Mouse (Mus musculus): ENCODE data around the gene Ptprg. TPM values are rescaled to one million over a fixed set of nuclear protein-coding genes. Genes with fewer than 3 reads are reported as not detected.
"Not testable (repeated sequence)": the region's sequence is repeated elsewhere in the genome, so short reads cannot be mapped to it uniquely, and the experiment has no call there.

The Ptprg gene
- total RNA-seq, 4 experiments from 2014 or later, result 13.3 to 22.4 (median 19.1) TPM

- no peak for DNase-seq (ENCODE audit: low spot score in 2 of 2)
These were observed 407.2 kb downstream of the Ptprg start for GRCm38 (mm10) chr14:11960269-11961121.

DNA sequence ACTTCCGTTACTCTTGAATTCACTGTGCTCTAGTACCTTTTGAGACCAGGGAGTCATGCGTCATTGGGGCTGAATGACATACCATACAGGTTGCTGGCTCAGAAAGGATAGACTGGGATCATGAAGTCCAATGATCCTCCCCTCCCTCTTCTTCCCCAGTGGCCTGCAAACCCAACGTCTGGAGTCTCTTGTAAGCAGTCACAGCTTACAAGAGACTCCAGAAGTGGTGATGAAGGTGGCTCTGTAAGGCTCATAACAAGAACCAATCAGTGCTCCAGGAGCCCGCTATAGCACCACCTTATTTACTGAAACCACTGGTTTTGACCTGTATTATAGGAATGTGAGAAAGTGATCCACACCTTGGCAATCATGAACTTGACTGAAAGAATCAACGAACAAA, 408.8 kb downstream of the Ptprg start:
- no peak for DNase-seq (ENCODE audit: low spot score in 2 of 2)

- DNase-seq (ENCODE audit: low spot score in 2 of 2), result no peak
These were observed 409.2 kb downstream of the Ptprg start for GRCm38 (mm10) chr14:11962561-11962960.

- no peak for DNase-seq (ENCODE audit: low spot score in 2 of 2)
These were observed 410.5 kb downstream of the Ptprg start for GRCm38 (mm10) chr14:11963791-11964190.

GRCm38 (mm10) chr14:11964326-11964725, 411.0 kb downstream of the Ptprg start:
- not testable (repeated sequence) for DNase-seq (ENCODE audit: low spot score in 2 of 2)

DNA sequence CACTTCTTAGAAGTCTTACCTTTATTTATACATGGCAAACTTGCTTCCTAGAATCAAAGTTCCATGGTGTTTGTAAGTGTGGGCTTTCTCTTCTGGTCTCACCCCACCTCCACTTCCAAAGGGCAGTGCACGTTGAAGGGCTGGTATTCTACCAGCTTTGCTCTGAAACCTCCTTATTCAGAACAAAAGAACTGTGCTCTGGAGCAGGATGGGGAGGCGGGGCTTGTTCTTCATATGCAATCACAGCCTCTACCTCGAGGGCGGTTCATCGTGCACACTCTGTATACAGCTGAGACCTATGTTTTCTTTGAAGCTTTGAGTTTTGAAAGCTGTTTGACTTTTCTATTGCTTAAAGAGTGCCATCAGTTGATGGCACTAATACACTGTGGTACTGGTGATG, 412.5 kb downstream of the Ptprg start:
- DNase-seq (ENCODE audit: low spot score in 2 of 2), result no peak

DNA sequence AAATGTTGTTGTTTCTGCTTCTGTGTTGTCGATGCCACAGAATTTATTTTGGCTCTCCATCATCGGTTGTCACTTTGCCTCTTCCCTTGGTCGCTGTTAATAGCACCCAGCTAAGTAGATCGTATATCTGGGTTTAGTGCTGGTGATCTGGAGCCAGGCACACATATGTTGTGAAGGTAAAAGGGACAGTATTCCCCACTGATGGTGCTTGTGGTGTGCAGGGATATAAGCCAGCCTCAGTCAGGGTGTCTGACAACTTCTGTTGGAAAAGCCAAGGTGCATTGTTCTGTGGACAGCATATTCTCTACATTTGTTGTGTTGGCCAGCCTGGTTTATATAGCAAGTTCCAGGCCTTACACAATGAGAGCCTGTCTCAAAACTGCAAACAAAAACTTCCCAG, 428.4 kb downstream of the Ptprg start:
- DNase-seq (ENCODE audit: low spot score in 2 of 2), result no peak

- DNase-seq (ENCODE audit: low spot score in 2 of 2), result no peak
These were observed 429.7 kb downstream of the Ptprg start for GRCm38 (mm10) chr14:11983031-11983430.

DNA sequence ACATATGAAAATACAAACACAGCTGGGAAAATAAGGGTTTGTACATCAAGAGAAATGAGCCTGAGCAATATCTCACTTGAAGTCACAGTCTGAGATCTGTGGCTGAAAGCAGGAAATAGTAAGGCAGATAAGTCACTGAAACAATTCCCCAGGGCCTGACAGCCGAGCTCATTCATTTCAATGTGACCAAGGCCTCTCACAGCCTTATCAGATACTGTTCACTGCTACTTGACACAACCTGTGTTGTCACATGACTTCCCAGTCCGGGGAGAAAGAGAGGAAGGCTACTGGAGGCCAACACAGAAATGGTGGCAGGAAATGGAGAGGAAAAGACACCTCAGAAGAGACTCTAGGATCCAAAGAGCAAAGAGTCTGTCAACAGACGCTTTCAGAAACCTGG, 430.8 kb downstream of the Ptprg start:
- DNase-seq (ENCODE audit: low spot score in 2 of 2), result no peak

GRCm38 (mm10) chr14:11988975-11989374, 435.6 kb downstream of the Ptprg start:
- no peak for DNase-seq (ENCODE audit: low spot score in 2 of 2)

DNA sequence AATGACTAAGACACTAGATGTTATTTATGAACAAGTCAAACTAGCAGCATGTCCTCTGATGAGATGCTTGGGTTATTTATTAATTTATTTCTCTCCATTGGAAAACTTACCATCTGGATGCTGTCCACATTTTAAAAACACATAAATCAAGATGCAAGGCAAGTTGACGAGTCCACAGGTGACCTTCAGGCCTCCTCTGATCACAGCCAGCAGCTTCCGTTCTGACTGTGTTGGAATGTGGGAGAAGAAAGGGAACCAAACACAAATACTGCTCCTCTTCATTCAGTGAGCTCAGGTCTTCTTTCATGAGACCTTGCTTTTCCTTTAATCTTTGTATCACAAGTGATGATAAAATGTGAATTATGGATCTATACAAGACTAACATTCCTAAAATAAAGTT, 437.8 kb downstream of the Ptprg start:
- no peak for DNase-seq (ENCODE audit: low spot score in 2 of 2)

- no peak for DNase-seq (ENCODE audit: low spot score in 2 of 2)
These were observed 438.8 kb downstream of the Ptprg start for GRCm38 (mm10) chr14:11992111-11992510.

- no peak for DNase-seq (ENCODE audit: low spot score in 2 of 2)
These were observed 439.2 kb downstream of the Ptprg start for GRCm38 (mm10) chr14:11992534-11992933.

- no peak for DNase-seq (ENCODE audit: low spot score in 2 of 2)
These were observed 444.2 kb downstream of the Ptprg start for GRCm38 (mm10) chr14:11997555-11997954.

DNA sequence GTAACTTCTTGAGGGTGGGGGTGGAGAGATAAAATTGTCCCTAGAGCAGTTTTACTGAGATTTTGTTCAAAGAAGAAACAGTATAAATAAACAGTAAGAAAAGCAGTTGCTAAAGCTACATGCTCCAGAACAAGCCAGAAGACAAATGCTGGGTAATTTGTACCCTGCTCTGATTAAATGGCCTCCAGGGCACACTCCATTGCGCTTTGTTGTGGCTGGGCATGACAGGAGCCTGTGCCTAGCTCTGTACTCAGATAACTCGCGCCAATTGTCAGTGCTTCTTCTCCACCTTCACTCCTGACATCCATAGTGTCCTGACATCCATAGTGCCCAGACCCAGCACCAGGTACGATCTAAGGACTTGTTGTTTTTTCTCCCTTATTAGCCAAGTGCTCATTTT, 445.1 kb downstream of the Ptprg start:
- no peak for DNase-seq (ENCODE audit: low spot score in 2 of 2)

GRCm38 (mm10) chr14:12004061-12004460, 450.7 kb downstream of the Ptprg start:
- no peak for DNase-seq (ENCODE audit: low spot score in 2 of 2)

DNA sequence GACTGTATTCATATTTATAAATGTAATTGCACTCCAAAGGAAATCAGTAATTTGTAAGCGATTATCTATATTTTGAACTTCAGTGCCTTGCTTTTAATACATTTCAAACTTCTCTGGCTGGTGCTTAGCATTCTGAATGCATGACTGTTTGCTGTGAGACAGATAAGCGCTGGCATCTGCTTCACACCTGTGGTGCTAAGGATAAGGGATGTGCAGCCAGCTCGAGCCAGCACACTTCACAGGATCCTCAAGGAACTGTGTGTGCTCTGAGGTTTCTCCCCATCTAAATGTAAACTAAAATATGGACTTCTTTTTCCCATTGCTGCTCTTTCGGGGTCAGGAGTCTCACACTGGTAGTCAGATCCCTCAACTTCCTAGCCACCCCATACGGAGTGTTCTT, 458.4 kb downstream of the Ptprg start:
- no peak for DNase-seq (ENCODE audit: low spot score in 2 of 2)

DNA sequence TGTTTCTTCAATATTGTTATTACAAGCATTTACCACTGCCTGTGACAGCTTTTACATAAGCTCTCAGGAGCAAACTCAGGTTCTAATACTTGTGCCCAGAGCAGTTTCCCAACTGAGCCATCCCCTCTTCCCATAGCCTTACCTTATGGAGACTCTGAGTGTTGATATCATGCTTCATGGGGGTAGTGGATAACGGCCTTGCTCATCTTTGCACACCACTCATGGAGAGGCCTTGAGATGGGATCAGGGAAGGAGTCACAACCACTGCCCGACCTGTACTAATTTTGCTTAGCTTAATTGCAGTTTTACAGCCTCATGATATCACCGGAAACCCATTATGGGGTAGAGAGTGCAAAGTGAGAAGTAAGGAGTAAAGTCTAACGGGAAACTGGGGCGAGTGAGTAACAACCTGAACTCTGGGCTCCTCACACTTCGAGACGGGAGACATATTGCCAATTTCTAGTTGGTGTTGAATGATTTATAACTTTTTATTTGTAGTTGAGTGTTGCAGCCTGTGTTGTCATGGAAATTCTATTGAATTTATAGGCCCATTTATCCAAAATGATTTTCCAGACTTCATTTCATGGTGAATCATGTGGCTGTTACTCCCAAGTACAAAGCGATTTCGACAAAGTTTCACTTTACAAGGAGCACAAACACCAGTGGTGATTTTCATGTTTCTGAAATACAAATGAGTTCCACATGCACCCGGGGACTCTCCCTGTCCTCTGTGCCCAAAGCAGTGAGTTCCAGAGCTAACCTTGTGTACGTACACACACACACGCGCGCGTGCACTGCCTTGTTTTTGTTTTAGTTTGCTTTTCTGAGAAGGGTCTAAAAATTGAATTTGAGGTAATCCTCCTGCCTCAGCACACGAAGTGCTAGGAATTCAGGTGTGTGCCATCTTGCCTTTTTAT, 472.7 kb downstream of the Ptprg start:
- no peak for DNase-seq (ENCODE audit: low spot score in 2 of 2)

- DNase-seq (ENCODE audit: low spot score in 2 of 2), result no peak
These were observed 473.9 kb downstream of the Ptprg start for GRCm38 (mm10) chr14:12027247-12027646.

DNA sequence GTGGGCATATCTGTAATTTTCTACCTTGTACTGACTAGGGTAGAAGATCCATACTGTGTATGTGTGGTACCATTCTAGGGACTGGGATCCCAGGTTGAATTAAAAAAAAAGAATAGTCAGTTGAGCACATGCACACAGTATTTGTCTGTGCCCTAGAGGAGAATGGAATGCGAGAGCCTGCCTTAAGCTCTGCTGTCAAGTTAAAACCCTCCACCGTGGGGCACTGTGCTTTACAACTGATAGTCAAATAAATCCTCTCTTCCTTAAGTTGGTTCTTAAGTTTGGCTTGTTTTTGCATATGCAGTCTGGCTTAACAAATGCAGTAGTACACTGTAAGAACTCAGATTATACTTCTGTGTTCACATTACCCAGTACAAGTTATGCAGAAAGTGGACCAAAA, 476.6 kb downstream of the Ptprg start:
- DNase-seq (ENCODE audit: low spot score in 2 of 2), result no peak

GRCm38 (mm10) chr14:12036530-12037283, 483.4 kb downstream of the Ptprg start:
- DNase-seq (ENCODE audit: low spot score in 2 of 2), result no peak

- no peak for DNase-seq (ENCODE audit: low spot score in 2 of 2)
These were observed 486.4 kb downstream of the Ptprg start for GRCm38 (mm10) chr14:12039743-12040142.
